Mouse (Mus musculus): ENCODE measurements around the gene Gm9821. TPM values are rescaled to one million over a fixed set of nuclear protein-coding genes. Genes with fewer than 3 reads are reported as not detected.

The Gm9821 gene
- total RNA-seq, 4 experiments from 2014 or later: not detected

DNA sequence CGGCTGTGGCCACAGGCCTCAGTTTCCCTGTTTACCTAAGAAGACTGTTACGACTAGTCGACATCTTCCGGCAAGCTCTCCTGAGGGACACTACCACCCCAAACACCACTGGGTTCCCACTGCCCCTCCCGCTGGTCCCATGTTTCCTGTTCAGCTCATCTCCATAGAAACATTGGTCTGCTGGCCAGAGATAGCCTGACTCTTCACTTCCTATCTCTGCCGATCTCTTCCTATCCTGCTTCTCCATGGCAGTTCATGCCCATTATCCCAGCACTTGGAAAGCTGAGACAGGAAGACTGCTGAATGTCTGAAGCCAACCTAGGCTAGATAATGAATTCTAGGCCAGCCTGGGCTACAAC is 2.6 kb downstream of the Gm9821 start:
- DNase-seq (ENCODE audit: low spot score): no peak

DNA sequence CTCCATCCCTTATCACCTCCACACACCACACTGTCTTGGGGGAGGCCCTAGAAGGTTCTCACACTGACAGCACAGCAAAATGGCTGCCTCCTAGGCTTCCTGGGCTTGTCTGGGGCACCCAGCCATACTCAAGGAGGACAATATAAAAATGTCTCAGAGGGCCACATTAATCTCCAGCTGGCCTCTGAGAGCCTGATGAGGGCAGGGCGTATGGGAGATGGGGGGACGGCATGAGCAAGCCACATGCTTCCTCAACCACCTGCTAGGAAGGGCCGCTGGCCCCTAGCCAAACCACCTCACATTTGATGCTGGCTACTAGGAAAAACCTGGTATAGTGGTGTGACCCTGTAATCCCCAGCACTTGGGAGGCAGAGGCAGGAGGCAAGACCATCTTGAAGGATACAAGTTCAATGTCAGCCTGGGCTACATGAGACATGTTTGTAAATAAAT is 3.3 kb downstream of the Gm9821 start:
- DNase-seq (ENCODE audit: low spot score): no peak

DNA sequence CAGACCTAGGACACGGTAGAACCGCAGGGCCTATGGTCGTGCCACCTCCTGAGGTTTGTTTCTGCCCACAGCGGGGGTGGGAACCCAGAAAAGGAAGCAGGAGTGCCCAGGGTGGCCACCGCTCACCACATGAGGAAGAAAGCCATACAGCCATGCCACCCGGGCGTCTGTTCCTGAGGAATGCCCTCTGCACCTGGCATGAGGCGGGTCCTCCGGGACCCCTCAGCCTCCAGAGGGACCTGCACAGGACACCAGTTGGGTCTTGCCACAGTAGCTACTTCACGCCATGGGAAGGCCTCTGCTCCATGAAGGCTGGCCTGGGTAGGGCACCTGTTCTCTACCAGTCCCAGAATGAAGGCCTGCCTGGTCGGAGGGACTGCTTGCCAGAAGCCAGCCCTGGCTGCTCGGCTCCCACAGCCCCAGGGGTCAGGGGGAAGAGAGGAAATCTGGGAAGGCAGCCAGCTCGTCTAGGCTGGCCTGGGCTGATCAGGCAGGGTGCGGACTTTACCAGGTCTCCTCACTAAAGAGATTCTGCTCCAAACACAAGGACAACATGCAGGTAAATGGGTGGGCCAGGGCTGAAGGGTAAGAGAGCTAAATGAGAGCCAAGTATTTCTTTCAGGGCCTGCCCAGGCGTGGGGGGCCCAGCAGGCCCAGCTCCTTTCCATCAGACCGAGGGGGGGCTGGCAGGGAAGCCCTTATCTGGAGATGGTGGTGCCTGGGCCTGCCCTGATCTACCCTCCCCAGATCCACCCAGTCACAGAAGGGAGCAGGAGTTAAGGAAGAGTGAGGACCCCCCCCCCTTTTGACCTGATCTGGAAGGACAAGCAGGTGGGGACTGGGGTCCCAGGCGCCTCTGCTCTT is 4.1 kb downstream of the Gm9821 start:
- no peak for DNase-seq (ENCODE audit: low spot score)

DNA sequence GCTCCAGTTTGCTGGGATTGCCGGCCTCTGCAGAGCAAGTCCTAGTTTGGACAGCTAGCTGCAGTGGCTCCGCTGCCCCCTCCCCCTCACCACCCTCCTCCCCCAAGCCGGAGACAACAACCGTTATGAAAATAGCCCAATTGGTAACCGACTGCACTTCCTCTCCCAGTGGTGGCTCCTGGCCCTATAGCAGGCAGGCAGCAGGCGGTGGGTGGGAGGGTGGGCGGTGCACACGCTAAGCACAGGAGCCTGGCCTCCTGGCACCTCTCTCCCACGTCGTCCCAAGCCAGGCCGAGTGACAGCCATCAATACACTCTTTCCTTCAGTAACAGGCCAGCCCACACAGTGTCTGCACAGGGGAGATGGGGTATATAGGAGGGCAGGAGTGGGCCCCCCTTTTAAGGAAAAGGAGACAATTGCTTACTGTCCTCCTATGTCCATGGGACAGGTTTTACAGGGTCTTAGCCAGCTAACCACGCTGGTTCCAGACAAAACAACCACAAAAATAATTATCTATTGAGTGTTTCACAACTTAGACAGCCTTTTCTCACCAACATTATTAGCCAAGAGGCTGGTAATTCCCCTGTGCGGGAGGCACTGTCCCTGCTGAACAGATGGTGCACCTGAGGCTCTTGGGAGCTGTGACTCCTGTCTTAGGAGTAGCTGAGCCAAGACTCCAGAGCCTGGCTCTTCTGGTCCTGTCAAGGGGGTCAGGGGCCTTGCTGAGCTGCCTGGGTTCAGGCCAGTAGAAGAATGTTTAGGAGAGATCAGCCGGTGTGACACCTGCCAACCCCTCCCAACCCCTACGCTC is 5.0 kb downstream of the Gm9821 start:
- DNase-seq (ENCODE audit: low spot score): peak; percentile 39

DNA sequence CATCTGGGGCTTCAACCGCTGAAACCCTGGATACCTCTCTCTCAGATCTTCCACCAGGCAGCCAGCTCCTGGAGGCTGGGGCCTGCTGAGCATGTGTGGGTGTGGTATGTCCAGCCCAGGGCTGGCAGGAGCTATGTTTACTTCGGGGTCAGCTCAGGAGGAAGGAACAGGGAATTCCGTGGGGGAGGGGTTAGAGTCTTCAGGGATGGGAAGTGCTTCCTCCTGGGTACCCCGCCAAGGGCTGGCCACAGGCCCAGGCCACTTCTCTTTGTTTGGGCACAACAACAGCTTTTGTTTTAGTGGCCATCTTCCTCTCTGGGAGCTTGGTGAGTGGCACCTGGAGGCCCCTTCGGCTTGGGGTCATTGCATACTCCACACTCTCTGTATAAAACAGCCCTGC is 8.3 kb downstream of the Gm9821 start:
- DNase-seq (ENCODE audit: low spot score): peak; percentile 86

DNA sequence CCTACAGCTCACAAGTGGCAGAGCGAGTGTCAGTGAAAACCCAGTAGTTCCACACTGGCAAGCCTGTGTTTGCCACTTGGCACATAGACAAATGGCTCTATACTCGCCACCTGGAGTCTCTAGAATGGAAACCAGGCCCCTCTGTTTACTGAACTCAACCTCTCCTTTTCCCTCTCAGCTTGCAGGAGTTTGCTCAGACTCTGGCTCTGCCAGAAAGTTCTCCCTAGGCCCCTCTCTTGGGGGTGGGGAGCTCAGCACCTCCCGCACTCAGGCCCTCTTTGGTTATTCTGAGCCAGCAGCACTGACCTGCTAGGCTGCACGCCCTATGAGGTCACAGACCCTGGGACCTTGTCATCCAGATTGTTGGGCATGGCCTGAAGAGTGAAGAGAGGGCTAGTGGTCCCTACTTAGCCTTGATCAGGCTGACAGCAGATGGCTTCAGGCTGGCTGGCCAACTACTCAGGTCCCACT is 9.7 kb downstream of the Gm9821 start:
- no peak for DNase-seq (ENCODE audit: low spot score)

DNA sequence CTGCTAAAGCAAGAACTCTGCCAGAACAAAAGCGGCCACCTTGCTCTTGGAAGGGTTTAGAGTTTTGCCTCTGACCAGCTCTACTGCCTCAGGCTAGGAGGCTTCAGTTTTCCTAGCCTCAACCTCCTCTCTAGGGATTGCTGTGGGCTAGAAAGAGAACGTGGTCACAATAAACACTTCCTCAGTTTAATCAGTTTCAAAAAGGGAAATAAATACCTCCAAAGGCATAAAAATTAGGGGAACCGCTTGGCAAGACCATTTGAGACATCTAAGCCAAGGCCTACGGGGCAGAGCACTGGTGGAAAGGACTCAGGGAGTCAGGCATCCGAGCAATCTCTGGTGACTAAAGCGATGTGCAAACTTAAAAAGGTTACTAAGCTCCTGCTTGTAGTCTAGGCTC is 10.4 kb downstream of the Gm9821 start:
- DNase-seq (ENCODE audit: low spot score): no peak

DNA sequence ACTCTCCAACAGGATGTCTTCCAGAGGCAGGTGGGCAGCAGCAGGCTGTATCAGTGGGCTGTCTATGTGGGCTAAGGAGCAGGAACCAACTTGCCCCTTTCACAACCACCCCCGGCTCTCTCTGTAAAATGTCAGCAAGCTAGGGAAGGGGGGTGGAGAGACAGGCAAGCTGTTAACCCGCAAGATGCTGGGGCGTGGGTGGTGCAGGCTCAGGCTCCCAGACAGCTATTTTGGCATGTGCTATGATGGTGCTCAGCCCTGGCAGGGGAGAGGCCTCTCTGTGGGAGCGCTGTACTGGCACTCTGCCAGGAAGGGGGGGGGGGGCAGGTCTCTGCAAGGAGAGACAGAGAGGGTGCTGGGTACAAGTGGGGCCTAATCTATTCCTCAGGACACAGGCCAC is 11.6 kb downstream of the Gm9821 start:
- no peak for DNase-seq (ENCODE audit: low spot score)

DNA sequence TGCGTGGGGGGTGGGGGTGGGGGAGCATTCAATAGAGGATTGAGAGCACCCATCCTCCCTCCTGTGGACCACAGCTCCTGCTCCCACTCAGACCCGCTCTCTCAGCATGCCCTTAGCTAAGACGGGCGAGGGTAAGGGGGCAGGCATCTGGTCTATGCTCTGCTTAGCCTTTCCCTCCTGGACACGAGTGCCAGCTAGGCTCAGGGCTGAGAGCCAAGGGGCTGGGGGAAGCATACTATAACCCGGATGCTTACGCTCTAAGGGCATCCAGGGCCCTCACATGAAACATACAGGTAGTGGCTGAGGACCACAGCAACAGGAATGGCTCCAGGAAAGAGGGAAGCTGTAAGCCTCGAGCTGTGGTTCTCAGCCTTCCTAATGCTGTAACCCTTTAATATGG is 12.5 kb downstream of the Gm9821 start:
- DNase-seq (ENCODE audit: low spot score): no peak

DNA sequence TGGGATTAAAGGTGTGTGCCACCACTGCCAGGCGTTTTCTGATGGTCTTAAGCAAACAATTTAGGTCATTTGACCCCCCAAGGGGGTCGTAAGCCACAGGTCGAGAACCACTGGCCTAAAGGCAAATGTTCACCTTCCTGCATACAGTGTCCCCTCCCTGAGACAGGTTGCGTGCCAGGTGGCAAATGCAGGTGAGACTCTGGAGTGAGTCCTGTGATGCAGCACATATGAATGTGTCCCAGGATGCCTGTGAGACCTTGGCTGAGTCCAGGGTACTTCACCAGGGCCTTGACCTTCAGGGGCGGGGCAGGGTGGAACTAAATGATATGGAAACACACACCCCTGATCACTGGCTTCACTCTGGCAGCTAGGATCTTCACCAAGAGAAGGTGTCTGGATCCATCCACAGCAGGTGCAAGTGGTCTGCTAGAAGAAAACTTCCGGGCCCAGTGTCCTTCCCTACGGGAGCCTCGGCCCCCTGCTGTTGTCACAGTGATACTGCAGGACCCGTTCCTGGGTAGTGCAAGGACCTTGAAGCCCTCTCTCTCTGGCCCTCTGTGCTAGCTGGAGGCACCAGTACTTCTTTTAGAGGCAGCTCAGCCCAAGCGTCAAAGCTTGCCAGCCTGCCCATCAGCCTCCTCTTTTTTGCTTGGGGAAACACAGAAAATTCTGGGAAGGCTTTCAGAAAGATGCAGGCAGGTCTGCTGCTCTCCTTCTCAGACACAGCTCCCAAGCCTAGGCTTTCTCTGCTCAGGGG is 13.4 kb downstream of the Gm9821 start:
- DNase-seq (ENCODE audit: low spot score): no peak

DNA sequence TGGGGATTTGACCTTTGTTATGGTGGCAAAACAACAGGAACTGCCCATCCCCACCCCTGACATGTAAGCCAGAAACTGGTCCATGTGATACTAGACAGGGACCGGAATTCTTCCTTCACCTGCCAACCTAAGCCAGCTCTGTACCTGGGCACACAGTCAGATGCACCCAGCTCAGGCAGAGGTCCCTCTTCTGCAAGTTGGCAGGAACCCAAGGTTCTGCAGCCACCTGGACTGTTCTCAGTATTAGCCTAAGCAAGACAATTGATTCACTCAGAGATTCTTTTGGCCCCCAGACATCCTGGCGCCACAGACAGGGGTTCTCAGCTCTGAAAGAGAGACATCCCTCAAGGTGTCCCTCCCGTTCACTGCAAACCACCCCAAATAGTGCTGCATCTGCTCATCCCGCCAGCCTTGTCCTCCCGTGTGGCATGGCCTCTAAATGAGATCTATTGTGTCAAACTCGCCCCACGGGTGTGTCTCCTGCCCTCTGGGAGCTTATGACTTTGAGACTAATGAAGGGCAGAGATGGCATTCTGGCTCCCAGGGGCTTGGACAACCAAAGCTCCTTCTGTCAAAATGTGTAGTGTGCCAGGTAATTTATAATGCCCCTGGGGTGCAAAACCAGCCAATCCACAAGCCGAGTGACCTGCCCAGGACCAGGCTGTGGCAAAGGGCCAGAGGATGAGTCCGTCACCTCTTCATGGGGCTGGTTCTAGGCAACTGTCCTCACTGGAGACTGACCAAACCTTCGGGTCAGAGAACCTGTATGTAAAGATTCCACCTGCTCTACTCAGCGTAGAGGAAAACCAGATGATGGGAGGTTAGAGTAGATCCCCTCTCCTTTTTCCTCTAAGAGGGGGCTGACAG is 14.3 kb downstream of the Gm9821 start:
- no peak for DNase-seq (ENCODE audit: low spot score)

DNA sequence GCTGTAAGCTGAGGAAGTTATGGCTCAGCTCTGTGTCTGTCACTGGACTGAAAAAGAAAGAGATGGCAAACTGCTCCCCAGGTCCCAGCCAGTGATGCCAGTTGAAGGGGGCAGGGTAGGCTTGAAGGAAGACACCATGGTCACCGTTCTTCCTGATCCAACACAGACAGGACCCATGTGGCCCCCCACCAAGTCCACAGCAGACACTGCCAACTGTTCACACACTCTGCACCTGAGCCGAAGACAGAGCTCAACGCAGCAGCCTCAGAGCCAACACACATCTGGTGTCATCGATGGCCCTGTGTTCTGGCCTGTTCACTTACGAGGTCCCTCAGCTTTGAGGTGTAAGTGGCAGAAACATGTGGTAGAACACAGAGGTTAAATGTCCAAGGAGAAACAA is 15.0 kb downstream of the Gm9821 start:
- no peak for DNase-seq (ENCODE audit: low spot score)

DNA sequence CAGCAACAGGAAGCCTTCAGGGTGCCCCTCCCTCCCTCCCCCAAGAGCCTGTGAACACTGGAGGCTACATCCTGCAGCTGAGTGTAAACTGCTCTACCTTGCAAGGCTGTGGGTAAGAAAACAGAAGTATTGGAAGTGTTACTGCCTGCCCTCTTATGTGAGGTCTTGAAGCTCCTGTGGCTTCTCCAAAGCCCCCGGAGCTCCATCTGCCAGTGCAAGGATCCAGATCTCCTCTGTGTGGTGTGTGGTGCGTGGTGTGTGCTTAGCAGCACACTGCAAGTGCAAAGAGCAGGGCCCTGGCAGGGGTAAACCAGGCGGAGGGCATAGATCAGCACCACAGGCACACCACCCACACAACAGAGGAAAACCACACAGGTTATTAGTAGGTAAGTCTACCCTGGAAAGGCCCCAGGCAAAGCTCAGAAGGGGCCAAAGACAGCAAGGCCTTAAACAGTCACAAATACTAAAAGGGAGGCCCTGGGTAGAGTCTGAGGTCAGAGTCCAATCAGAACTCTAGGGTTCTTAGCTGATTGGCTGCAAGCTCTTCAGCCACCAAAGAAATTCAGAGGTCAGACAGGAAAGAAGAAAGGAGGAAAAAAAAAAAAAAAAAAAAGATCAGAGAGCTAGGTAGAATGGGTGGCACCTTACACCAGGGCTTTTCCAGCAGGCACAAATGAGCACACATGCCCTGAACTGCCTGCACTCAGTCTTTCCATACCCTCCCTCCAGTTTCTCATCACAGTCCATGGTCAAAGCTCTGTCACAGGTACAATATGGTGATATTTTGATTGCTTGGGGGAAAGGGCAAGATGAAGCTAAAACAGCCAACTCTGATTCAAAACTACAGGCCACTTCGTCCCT is 16.6 kb downstream of the Gm9821 start:
- no peak for DNase-seq (ENCODE audit: low spot score)

DNA sequence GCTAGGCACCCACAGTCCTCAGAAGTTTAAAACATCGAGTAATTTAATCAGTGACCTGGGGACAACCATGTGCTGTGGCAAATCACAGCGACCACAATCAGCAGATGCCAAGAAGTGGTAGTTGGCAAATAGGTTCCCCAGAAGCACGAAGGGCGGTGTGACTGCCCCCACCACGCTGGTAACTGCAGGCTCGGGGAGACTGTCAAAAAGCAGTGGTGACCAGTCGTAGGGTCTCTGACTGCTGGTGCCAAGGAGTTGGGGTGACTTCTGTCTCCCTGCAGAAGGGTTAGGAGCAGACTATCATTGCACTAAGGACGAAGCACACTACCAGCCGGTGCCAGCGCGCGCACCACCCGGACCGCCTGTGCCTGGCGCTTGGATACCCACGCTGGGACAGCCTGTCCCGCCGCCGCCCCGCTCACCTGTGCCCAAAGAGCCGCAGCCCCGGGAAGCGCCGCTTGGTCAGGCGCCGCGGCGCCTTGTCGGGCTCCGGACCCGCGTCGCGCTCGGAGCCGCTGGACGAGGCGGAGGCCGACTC is 17.4 kb downstream of the Gm9821 start:
- DNase-seq (ENCODE audit: low spot score): no peak

DNA sequence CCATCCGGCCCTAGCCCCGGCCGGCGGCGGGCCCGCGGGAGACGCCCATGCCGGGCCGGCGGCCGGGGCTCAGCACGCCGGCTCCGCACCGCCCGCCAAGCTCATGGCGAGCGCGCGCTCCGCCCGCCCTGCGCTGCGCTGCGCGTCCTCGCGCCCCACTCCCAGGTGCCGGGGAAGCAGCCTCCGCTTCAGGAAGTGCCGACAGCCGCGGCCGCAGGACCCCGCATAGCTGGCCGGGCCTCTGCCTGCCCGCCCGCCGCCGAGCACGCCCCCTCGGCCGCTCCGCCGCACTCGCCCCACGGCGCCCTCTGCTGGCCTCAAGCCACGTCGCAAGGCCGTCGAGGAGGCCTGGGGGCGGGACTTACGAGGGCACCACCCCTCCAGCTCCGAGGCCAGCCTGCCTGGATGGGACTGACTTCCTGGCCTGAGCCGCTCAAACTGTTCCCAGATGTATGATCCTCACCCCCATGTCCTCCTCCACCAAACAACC is 18.0 kb downstream of the Gm9821 start:
- DNase-seq (ENCODE audit: low spot score): peak; percentile 96

DNA sequence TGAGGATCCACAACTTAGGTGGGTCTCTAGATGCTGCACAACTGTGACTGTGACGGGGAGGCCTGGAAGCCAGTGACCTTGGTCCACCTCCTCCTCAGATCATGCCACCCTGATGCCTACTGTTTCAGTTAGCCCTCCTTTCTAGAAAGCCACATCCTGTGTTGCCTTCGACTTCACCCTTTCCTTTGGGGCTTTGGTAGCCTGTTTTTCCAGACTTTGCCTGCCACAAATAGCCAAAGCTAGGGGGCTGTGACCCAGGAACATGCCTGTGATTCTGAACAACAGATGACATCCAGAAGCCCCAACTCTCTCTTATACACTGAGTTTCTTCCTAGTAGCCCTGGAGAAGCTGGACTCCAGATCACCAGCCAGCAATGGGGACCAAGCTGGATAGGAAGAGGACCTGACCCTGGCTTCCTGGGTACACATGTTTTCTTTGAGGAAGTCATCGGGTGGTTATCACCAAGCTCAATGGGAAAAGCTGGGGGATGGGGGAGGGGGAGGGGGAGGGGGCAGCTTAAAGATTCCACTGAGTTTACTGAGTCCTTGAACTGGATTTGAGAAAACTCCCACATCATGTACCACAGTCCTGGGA is 19.2 kb downstream of the Gm9821 start:
- DNase-seq (ENCODE audit: low spot score): no peak

DNA sequence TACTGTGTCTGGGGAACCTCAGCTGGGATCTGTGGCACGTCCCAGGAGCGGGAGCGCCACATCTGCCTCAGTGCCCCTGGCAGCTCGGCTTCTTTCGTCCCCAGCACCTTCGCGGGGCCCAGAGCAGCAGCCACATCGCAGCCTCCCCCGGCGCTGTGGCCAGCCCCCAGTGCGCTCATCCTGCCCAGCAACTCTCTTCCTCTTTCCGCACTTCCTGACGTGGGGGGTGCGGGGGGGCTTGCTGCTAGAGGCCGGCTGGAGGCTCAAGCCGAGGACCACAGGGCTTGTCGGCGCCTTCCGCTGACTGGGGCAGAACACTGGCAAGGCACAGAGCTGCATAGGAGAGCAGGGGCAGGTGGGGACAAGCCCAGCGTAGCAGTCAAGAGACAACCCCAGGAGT is 19.9 kb downstream of the Gm9821 start:
- DNase-seq (ENCODE audit: low spot score): peak; percentile 76

DNA sequence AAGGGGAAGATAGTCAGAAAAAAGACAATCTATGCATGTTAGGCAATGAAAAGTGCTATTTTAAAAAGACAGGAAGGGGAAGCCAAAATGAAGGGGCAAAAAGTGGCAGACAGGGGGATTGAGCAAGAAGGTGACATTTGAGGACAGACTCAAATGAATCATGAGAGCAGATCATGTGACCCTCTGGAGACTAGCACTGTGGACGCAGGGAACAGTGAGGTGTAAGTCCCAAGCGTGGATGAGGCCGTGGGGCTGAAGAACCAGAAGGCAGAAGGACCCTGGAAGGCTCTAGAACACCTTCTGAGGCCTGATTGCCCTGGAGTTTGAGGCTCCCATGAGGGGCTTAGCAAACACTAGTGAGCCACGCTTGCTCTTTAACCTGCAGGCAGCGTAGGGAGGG is 20.9 kb downstream of the Gm9821 start:
- DNase-seq (ENCODE audit: low spot score): no peak

DNA sequence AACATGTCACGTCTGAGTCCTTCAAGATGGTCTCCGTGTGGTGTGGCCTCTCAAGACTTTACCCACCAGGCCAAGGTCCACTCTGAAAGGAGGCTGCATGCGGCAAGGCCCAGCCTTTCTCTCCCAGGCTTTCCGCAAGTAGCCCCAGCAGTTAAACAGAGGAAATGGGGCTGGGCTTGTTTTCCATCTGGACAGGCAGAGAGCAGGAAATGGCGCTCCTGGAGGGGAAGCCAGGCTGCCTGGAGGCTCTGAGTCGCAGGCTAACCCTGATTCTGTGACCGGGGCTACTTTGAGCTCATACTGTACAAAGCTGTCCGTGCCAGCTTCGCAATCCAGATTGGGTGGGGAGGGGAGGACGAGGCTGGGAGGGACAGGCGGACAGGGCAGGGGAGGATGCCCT is 22.5 kb downstream of the Gm9821 start:
- DNase-seq (ENCODE audit: low spot score): peak; percentile 68

All from heart, adult 8-10 months (tissue).